Mouse (Mus musculus): Measurements from ENCODE around the gene Lrrc46.

Lrrc46 gene

GRCm38 (mm10) chr11:97013121-97013670 is 28.0 kb downstream of the Lrrc46 start, which contains the start of gene Sp6:
Sp6 (plus strand) TSS chr11:97013394.
- no peak for DNase-seq (ENCODE audit: low read depth, low spot score)

DNA sequence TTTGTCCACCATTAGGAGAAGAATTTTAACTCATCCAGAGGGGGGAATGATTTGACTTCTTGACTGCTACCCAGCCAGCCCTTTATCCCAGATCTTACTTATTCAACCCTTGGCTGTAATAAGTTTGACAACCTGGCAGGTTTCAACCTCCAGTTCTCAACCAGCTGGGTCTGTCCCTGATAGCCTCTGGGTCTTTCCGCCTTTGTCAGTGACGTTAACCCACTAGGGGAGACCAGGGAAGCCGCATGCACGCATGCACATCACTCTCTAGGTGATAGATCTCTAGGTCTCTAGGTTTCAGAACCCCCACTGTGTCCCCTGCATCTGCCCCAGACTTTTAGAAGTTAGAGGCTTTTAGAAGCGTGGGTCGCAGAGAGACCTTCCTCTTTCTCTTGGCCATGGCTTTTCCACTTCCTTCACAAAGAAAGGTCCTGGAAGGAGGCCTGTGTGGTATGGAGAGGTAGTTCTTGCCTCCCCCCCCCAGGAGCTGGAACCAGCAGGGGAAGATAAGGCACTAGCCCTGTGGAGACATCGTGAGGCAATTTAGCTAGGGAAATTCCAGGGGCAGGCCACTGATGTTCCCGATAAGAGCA is 31.9 kb downstream of the Lrrc46 start:
- no peak for DNase-seq (ENCODE audit: low read depth, low spot score)

- DNase-seq (ENCODE audit: low read depth, low spot score), result no peak
These were observed 34.0 kb downstream of the Lrrc46 start for GRCm38 (mm10) chr11:97007093-97007794.

GRCm38 (mm10) chr11:97003170-97003569 is 38.0 kb downstream of the Lrrc46 start:
- no peak for DNase-seq (ENCODE audit: low read depth, low spot score)

GRCm38 (mm10) chr11:96997380-96997956 is 43.7 kb downstream of the Lrrc46 start:
- DNase-seq (ENCODE audit: low read depth, low spot score), result peak; percentile 56

- DNase-seq (ENCODE audit: low read depth, low spot score), result no peak
These were observed 44.3 kb downstream of the Lrrc46 start for GRCm38 (mm10) chr11:96996773-96997379.

GRCm38 (mm10) chr11:96995836-96996772 is 45.1 kb downstream of the Lrrc46 start:
- peak; percentile 40 for DNase-seq (ENCODE audit: low read depth, low spot score)

DNA sequence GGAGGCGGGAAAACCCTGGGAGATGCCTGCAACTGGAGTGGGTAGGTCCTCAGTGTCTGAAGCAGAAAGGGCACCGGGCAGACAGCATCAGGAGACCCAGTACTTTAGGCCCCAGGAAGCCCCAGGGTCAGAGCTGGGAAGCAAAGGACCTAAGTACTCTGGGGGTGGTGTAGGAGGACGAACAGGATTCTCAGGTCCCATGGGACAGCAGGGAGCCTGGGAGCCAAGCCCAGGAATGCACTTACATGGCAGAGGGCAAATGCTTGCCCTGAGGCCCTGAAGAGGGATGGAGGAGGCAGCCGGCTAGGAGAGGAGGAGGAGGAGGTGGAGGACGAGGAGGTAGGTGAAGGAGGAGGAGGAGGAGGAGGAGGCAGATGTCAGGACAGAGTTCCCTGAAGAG is 46.2 kb downstream of the Lrrc46 start:
- DNase-seq (ENCODE audit: low read depth, low spot score), result no peak

DNA sequence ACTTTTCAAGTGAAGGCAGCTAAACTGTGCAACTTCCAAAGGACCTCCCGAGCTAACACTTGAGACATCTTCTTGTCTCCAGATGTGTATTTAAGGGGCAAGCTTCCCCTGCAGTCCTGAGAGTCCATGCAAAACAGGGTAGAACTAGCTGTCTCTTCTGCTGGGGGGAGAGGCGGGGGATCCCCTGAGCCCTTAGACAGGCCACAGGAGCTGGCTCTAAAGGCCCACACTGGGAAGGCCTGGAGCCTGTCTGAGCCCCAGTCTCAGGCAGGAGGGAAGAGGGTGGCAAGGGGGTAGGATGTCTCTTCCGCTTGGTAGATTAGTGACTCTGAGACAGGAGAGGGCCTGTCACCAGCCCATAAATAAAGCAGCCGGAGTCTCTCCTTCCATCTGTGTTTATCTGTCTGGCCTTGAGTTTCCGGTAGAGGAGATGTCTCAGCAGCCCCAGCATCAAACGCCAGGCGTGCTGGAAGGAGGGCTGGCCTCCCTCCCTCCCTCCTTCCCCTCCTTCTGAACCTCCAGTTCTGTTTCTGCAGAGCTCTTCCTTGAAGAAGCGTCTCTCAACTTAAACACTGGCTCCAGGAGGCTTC is 48.4 kb downstream of the Lrrc46 start:
- peak; percentile 69 for DNase-seq (ENCODE audit: low read depth, low spot score)

DNA sequence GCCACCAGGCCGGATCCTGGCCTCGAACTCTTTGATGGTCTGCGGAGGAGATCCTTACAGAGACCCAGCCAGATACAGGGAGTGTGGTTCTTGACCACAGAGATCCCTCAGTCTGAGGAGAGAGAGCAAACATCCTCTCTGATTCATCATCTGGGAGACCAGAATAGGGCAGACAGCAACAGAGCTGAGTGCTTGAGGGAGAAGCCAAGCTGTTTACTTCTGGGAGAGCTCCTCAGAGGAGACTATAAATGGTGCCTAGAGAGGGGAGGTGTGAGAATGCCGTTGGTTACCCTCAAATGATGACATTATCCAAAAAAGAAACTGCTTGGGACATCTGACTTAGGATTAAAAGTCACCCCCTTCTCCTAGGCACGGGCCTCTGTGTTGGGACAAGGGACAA is 49.7 kb downstream of the Lrrc46 start:
- no peak for DNase-seq (ENCODE audit: low read depth, low spot score)

GRCm38 (mm10) chr11:96987873-96988655 is 53.1 kb downstream of the Lrrc46 start:
- DNase-seq (ENCODE audit: low read depth, low spot score), result peak; percentile 88

DNA sequence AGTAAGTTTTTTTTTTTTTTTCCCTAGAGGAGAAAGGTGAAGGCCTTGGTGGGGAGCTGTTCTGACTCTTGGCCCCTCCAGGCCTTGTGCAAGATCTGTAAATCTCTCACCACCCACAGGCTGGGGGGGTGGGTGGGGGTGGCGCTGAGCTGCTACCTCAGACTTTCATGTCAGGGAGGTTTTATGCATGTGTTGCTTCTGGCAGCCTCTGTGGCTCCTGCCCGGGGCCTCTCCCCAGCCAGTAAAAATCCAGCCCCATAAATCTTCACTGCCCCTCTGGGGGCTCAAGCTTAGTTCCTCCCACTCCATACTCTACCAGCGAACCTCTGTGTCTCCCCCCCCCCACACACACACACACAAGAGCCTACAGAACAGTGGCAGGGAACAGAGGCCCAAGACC is 54.7 kb downstream of the Lrrc46 start:
- DNase-seq (ENCODE audit: low read depth, low spot score), result no peak

DNA sequence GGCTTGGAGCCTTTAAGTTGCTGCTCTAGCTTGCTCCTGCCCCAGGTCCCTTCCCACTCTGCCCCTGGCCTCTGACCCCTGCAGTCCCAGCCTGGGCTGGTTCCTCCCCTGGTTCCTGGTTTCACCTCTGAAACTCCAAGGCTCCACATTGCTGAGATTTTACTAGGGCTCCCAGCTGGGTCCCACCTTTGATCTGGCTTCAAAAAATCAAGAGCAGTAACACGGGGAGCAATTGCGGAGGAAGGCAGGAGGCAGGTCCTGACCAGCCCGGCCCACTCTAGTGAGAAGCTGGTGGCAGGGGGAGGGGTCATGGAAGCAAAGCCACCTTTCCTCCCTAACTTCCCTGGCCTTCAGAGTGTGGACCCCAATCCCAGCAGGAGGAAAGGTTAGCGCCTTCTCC is 56.3 kb downstream of the Lrrc46 start:
- DNase-seq (ENCODE audit: low read depth, low spot score), result no peak

Measured in A20 (cell line).